Mouse (Mus musculus) CH12.LX (cell line): ENCODE data around the gene Dek. TPM values are rescaled to one million over a fixed set of nuclear protein-coding genes. Genes with fewer than 3 reads are reported as not detected.

ENCODE experiments used
- DNase-seq: peaks from one replicate; pipeline ENCODE4 v3.0.0-alpha.2; 2013; ENCODE audit errors: extremely low read depth
- H3K27ac ChIP-seq: 2 replicates; pipeline ENCODE4 v1.5.1; 2012; ENCODE audit warnings: low read depth, mild to moderate bottlenecking, control low read depth, moderate library complexity; ENCODE audit not compliant: insufficient read depth
- H3K27me3 ChIP-seq: replicated peaks from 2 replicates; pipeline ENCODE3; 2012; ENCODE audit warnings: inconsistent platforms
- H3K36me3 ChIP-seq, 2 experiments: replicated peaks in 1 of 2; 2 replicates each; pipeline versions ENCODE3 to v1.6.1; 2012; ENCODE audit warnings: inconsistent platforms in 1 of 2, low read length in 1 of 2, mild to moderate bottlenecking in 1 of 2, mixed read lengths in 1 of 2, moderate library complexity in 1 of 2; ENCODE audit not compliant: control insufficient read depth in 1 of 2, insufficient read depth in 1 of 2
- H3K4me1 ChIP-seq, 2 experiments: 2 replicates each; pipeline ENCODE4 v1.6.1; 2012; ENCODE audit warnings: inconsistent platforms in 1 of 2, moderate library complexity in 1 of 2; ENCODE audit not compliant: insufficient read depth in 2 of 2, control insufficient read depth in 1 of 2
- H3K4me2 ChIP-seq: 2 replicates; pipeline ENCODE4 v1.6.1; 2012; ENCODE audit warnings: low read depth, mild to moderate bottlenecking, control low read depth; ENCODE audit not compliant: poor library complexity, insufficient read depth, severe bottlenecking
- H3K4me3 ChIP-seq, 3 experiments: fragments of 150-350 bp in 1 of 3; sonication (generic) in 1 of 3; replicated peaks in 1 of 3; 2 replicates each; pipeline versions ENCODE3 to v1.5.1; 2011 to 2012; ENCODE audit warnings: low read depth in 2 of 3, low read length in 2 of 3, mild to moderate bottlenecking in 2 of 3, moderate library complexity in 2 of 3, control low read depth in 1 of 3, improper control_type of control experiment in 1 of 3, inconsistent platforms in 1 of 3, mixed read lengths in 1 of 3; ENCODE audit not compliant: poor library complexity in 1 of 3
- H3K79me2 ChIP-seq: replicated peaks from 2 replicates; pipeline ENCODE4 v1.6.1; 2012; ENCODE audit warnings: mild to moderate bottlenecking, moderate library complexity; ENCODE audit not compliant: control insufficient read depth, poor library complexity, insufficient read depth, severe bottlenecking; ENCODE audit errors: extremely low read depth
- H3K9ac ChIP-seq: 2 replicates; pipeline ENCODE4 v1.6.1; 2012; ENCODE audit warnings: low read depth, mild to moderate bottlenecking, control low read depth, moderate library complexity; ENCODE audit not compliant: insufficient read depth
- H3K9me3 ChIP-seq: replicated peaks from 2 replicates; pipeline ENCODE3; 2012; ENCODE audit warnings: low read length, inconsistent platforms, mixed read lengths
- CTCF ChIP-seq, 2 experiments: IDR thresholded peaks in 1 of 2; conservative IDR thresholded peaks in 1 of 2; 2 replicates each; pipeline ENCODE4 v1.5.1; 2011 to 2012; ENCODE audit warnings: low read depth in 2 of 2, low read length in 2 of 2, improper control_type of control experiment in 1 of 2, inconsistent platforms in 1 of 2, mild to moderate bottlenecking in 1 of 2, moderate library complexity in 1 of 2
- E2F4 ChIP-seq: IDR thresholded peaks from 2 replicates; pipeline ENCODE4 v1.6.1; 2011; ENCODE audit warnings: low read depth, low read length, improper control_type of control experiment; ENCODE audit not compliant: insufficient replicate concordance
- ELF1 ChIP-seq: IDR thresholded peaks from 2 replicates; pipeline ENCODE4 v1.6.1; 2014; ENCODE audit warnings: low read depth, mild to moderate bottlenecking, inconsistent platforms, low read length, improper control_type of control experiment
- EP300 ChIP-seq: IDR thresholded peaks from 2 replicates; pipeline ENCODE4 v1.6.1; 2011; ENCODE audit warnings: low read length, improper control_type of control experiment
- ETS1 ChIP-seq: conservative IDR thresholded peaks from 2 replicates; pipeline ENCODE4 v1.6.1; 2012; ENCODE audit warnings: low read depth, mild to moderate bottlenecking, inconsistent platforms, low read length, improper control_type of control experiment, moderate library complexity
- GABPA ChIP-seq: IDR thresholded peaks from 2 replicates; pipeline ENCODE4 v1.6.1; 2012; ENCODE audit warnings: low read depth, low read length, improper control_type of control experiment, inconsistent platforms; ENCODE audit not compliant: insufficient replicate concordance
- JUN ChIP-seq: IDR thresholded peaks from 2 replicates; pipeline ENCODE4 v1.6.1; 2011; ENCODE audit warnings: low read depth, mild to moderate bottlenecking, low read length, improper control_type of control experiment, moderate library complexity; ENCODE audit not compliant: insufficient read depth
- JUND ChIP-seq: conservative IDR thresholded peaks from 2 replicates; pipeline ENCODE4 v1.6.1; 2011; ENCODE audit warnings: low read depth, low read length, improper control_type of control experiment
- MAX ChIP-seq: IDR thresholded peaks from 2 replicates; pipeline ENCODE4 v1.6.1; 2011; ENCODE audit warnings: low read length, improper control_type of control experiment
- MAZ ChIP-seq: IDR thresholded peaks from 2 replicates; pipeline ENCODE4 v1.6.1; 2012; ENCODE audit warnings: low read depth, mild to moderate bottlenecking, inconsistent platforms, low read length, improper control_type of control experiment, moderate library complexity
- MXI1 ChIP-seq: IDR thresholded peaks from 2 replicates; pipeline ENCODE4 v1.6.1; 2011; ENCODE audit warnings: mild to moderate bottlenecking, low read depth, low read length, improper control_type of control experiment
- MYC ChIP-seq: IDR thresholded peaks from 2 replicates; pipeline ENCODE4 v1.6.1; 2011; ENCODE audit warnings: low read depth, mild to moderate bottlenecking, improper control_type of control experiment, low read length
- NELFE ChIP-seq: IDR thresholded peaks from 2 replicates; pipeline ENCODE4 v1.6.1; 2011; ENCODE audit warnings: low read depth, low read length, improper control_type of control experiment
- NRF1 ChIP-seq: IDR thresholded peaks from 2 replicates; pipeline ENCODE4 v1.6.1; 2014; ENCODE audit warnings: low read depth, mild to moderate bottlenecking, inconsistent platforms, low read length, improper control_type of control experiment, moderate library complexity
- PAX5 ChIP-seq: IDR thresholded peaks from 2 replicates; pipeline ENCODE4 v1.6.1; 2012; ENCODE audit warnings: low read length, inconsistent platforms, mixed read lengths
- POLR2AphosphoS2 ChIP-seq: IDR thresholded peaks from 2 replicates; pipeline ENCODE4 v1.6.1; 2011; ENCODE audit warnings: low read depth, low read length, improper control_type of control experiment
- RAD21 ChIP-seq: IDR thresholded peaks from 2 replicates; pipeline ENCODE4 v1.6.1; 2011; ENCODE audit warnings: low read depth, mild to moderate bottlenecking, low read length, improper control_type of control experiment, moderate library complexity
- RCOR1 ChIP-seq: conservative IDR thresholded peaks from 2 replicates; pipeline ENCODE4 v1.6.1; 2012; ENCODE audit warnings: low read depth, mild to moderate bottlenecking, inconsistent platforms, low read length, improper control_type of control experiment
- SIN3A ChIP-seq: IDR thresholded peaks from 2 replicates; pipeline ENCODE4 v1.6.1; 2012; ENCODE audit warnings: low read length, improper control_type of control experiment, inconsistent platforms
- SMC3 ChIP-seq: IDR thresholded peaks from 2 replicates; pipeline ENCODE4 v1.6.1; 2011; ENCODE audit warnings: low read depth, low read length, improper control_type of control experiment
- TCF12 ChIP-seq: IDR thresholded peaks from 2 replicates; pipeline ENCODE4 v1.6.1; 2014; ENCODE audit warnings: low read depth, mild to moderate bottlenecking, inconsistent platforms, low read length, improper control_type of control experiment
- UBTF ChIP-seq: IDR thresholded peaks from 2 replicates; pipeline ENCODE4 v1.6.1; 2012; ENCODE audit warnings: low read depth, mild to moderate bottlenecking, inconsistent platforms, low read length, improper control_type of control experiment, moderate library complexity
- ZMIZ1 ChIP-seq: IDR thresholded peaks from 2 replicates; pipeline ENCODE4 v1.6.1; 2012; ENCODE audit warnings: low read depth, mild to moderate bottlenecking, inconsistent platforms, low read length, improper control_type of control experiment
- ZNF384 ChIP-seq: IDR thresholded peaks from 2 replicates; pipeline ENCODE4 v1.6.1; 2012; ENCODE audit warnings: low read depth, low read length, improper control_type of control experiment, inconsistent platforms
- dilution Hi-C: fragments of 300-500 bp; cut with MboI; formaldehyde crosslinking; loops from 2 replicates; pipeline ENCODE4 v1.14.3; 2020; ENCODE audit warnings: low sequenced_read_pairs; ENCODE audit not compliant: extremely low pct_unique_long_range_greater_than_20kb, extremely low pct_ligation_motif_present
- in situ Hi-C: fragments of 300-500 bp; cut with MboI; formaldehyde crosslinking; loops from 3 replicates; pipeline ENCODE4 v1.14.3; 2019; ENCODE audit warnings: low sequenced_read_pairs, low pct_ligation_motif_present, low pct_unique_long_range_greater_than_20kb, mixed read lengths
- polyA plus RNA-seq: library from polyadenylated mRNA; unstranded; fragments of >175 nt; gene quantifications from 2 replicates; pipeline ENCODE4 v1.2.1, GENCODE M21; 2012; ENCODE audit warnings: low read depth; ENCODE audit not compliant: insufficient read length
- total RNA-seq, 2 experiments: library from RNA; depleted of rRNA; stranded (reverse); fragments of 300-350 nt in 1 of 2; fragments of >200 nt in 1 of 2; gene quantifications; 2 replicates each; pipeline ENCODE4 v1.2.3; 2012 to 2014

Gene Dek
- total and polyA plus RNA-seq, 3 experiments: 28.8 to 228 (median 196) TPM

DNA sequence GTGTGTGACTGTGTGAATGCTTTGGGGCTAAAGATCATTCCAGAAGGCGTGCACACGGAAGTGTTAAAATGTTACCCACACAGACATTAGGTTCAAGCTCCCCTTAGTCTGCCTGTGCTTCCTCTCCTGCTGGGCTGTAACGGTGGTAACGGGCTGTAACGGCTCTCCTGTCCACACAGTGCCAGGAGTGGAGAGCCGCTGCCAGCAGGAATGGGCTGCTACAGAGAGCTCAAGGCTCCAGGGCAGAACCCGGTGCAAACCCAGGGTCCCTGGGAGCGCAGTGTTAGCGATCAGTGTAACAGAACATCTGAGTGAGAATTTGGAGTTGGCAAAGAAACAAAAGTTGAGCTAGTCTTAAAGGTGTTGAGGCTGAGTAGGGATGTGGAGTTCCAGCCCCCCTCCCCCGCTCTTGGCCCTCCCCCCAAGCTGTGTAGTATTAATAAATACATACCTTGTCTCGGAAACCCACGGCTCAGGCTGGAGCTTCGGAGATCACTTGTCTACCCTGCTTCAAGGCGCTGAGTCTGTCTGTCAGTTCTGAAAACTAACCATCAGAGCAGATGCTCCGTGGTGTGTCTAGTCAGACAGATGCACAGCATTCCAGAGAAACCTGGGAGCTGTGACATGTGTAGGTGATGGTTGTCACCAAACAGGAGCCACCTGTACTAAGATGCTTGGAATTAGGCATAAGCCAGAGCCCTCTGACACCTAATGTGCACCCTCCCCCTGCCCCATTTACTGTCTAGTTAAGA, 35.5 kb downstream of the Dek start:
- Histone ChIP-seq H3K9ac (no peak overlapping the region), H3K4me2 (no peak overlapping the region), H3K36me3 (peaks cover 5 to 80% of the 10 kb centered on the region in 2 experiments), H3K4me3 (no peak overlapping the region), H3K27me3 (no peaks in the 10 kb centered on the region), H3K27ac (no peak overlapping the region), H3K79me2 (no peaks in the 10 kb centered on the region), H3K4me1 (no peaks in the 10 kb centered on the region), H3K9me3 (no peaks in the 10 kb centered on the region)
- DNase-seq: no peak
- in situ Hi-C loops (no loop called here), dilution Hi-C loops (no loop called here)
- no peak for TF ChIP-seq MAZ
- TF ChIP-seq GABPA: no peak
- no peak for TF ChIP-seq POLR2AphosphoS2
- TF ChIP-seq RAD21: no peak
- TF ChIP-seq NELFE: no peak
- no peak for TF ChIP-seq ELF1
- TF ChIP-seq TCF12: no peak
- no peak for TF ChIP-seq MXI1
- TF ChIP-seq RCOR1: no peak
- no peak for TF ChIP-seq JUND
- no peak for TF ChIP-seq E2F4
- TF ChIP-seq SIN3A: no peak
- no peak for TF ChIP-seq MAX
- TF ChIP-seq ZNF384: no peak
- no peak for TF ChIP-seq SMC3
- TF ChIP-seq PAX5: no peak
- no peak for TF ChIP-seq ETS1
- no peak for TF ChIP-seq NRF1
- no peak for TF ChIP-seq MYC

DNA sequence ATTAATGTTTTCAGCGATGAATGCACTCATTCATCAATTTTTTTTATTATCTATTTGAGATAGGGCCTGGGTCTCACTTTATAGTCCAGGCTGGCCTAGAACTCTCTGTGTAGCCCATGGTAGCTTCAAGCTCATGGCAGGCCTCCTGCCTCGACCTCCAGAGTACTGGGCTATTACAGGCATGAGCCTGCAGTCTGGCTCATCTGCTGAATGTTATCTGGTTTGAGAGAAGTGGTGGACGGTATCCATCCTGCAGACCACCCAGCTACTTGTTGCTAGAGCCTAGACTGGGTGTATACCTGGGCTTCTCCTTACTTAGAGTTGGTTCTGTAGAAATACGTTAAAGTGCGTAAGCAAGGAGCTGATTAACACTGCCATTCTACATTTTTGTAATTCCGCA, 39.0 kb downstream of the Dek start:
- in situ Hi-C loops (no loop called here), dilution Hi-C loops (no loop called here)
- TF ChIP-seq JUN (no peak), TCF12 (no peak), CTCF (conservative IDR thresholded peaks at IDR 0.05 in 1 of 2, IDR thresholded peaks at IDR 0.05 in 1 of 2; ENCODE audit: low read depth in 2 of 2, low read length in 2 of 2) (no peak), MAZ (no peak), EP300 (no peak), ZMIZ1 (no peak), UBTF (no peak)
- Histone ChIP-seq H3K27me3 (no peaks in the 10 kb centered on the region), H3K4me3 (no peak overlapping the region), H3K79me2 (no peaks in the 10 kb centered on the region), H3K27ac (no peak overlapping the region), H3K4me1 (no peaks in the 10 kb centered on the region), H3K4me2 (no peak overlapping the region), H3K36me3 (peaks cover 20 to 70% of the 10 kb centered on the region in 2 experiments), H3K9me3 (no peaks in the 10 kb centered on the region), H3K9ac (no peak overlapping the region)
- no peak for DNase-seq
